Mouse (Mus musculus): ENCODE data around the gene Tmem136. TPM values are rescaled to one million over a fixed set of nuclear protein-coding genes. Genes with fewer than 3 reads are reported as not detected.

Tmem136 gene
- total and polyA plus RNA-seq, 3 experiments: 0.62 to 2.0 TPM; not detected in 1

GRCm38 (mm10) chr9:43133525-43133924 lies 17.2 kb upstream of the Tmem136 start:
- H3K4me3 ChIP-seq (ENCODE audit: control insufficient read depth in 1 of 2, insufficient read depth in 1 of 2, low read depth in 2 of 2, low read length in 2 of 2): no peak overlapping the region
- H3K79me2 ChIP-seq (ENCODE audit: control insufficient read depth, insufficient read depth, low read length, poor library complexity): no peaks in the 10 kb centered on the region
- H3K27ac ChIP-seq (ENCODE audit: control insufficient read depth, low read depth, low read length): no peak overlapping the region
- H3K36me3 ChIP-seq (ENCODE audit: control insufficient read depth in 1 of 2, insufficient read depth in 2 of 2, low read length in 2 of 2): peaks cover 0 to 4% of the 10 kb centered on the region in 2 experiments; a peak in 2 of 4 replicates
- TF ChIP-seq E2F4 (IDR thresholded peaks at IDR 0.05; ENCODE audit: borderline replicate concordance, low read depth, low read length) (no peak), CHD2 (IDR thresholded peaks at IDR 0.05; ENCODE audit: low read length) (no peak), USF2 (IDR thresholded peaks at IDR 0.05; ENCODE audit: borderline replicate concordance in 1 of 2, insufficient read depth in 1 of 2, low read depth in 1 of 2, low read length in 2 of 2) (no peak), ZNF384 (IDR thresholded peaks at IDR 0.05; ENCODE audit: low read depth, low read length) (no peak)
- H3K27me3 ChIP-seq (ENCODE audit: control insufficient read depth in 1 of 2, insufficient read depth in 2 of 2, low read length in 2 of 2): peaks cover 3 to 5% of the 10 kb centered on the region in 2 experiments; a peak in 3 of 4 replicates
- no peaks in the 10 kb centered on the region for H3K9me3 ChIP-seq (replicated peaks; ENCODE audit: insufficient read depth, low read length)
- H3K4me1 ChIP-seq (ENCODE audit: control insufficient read depth in 1 of 2, insufficient read depth in 2 of 2, low read length in 2 of 2): peaks cover 0 to 7% of the 10 kb centered on the region in 2 experiments; a peak in 1 of 4 replicates
- no peak for DNase-seq (ENCODE audit: low read depth, low spot score)
- no peak overlapping the region for H3K9ac ChIP-seq (ENCODE audit: control insufficient read depth, low read depth, low read length, poor library complexity, severe bottlenecking)

- peaks cover 0 to 4% of the 10 kb centered on the region in 2 experiments; a peak in 2 of 4 replicates for H3K36me3 ChIP-seq (ENCODE audit: control insufficient read depth in 1 of 2, insufficient read depth in 2 of 2, low read length in 2 of 2)
- H3K27ac ChIP-seq (ENCODE audit: control insufficient read depth, low read depth, low read length): no peak overlapping the region
- no peak for DNase-seq (ENCODE audit: low read depth, low spot score)
- TF ChIP-seq ZKSCAN1 (IDR thresholded peaks at IDR 0.05; ENCODE audit: low read depth, low read length) (no peak), E2F4 (IDR thresholded peaks at IDR 0.05; ENCODE audit: borderline replicate concordance, low read depth, low read length) (no peak), ZMIZ1 (IDR thresholded peaks at IDR 0.05; ENCODE audit: low read depth, low read length) (no peak), USF2 (IDR thresholded peaks at IDR 0.05; ENCODE audit: borderline replicate concordance in 1 of 2, insufficient read depth in 1 of 2, low read depth in 1 of 2, low read length in 2 of 2) (no peak), MYB (IDR thresholded peaks at IDR 0.05; ENCODE audit: low read depth, low read length) (no peak), CHD1 (IDR thresholded peaks at IDR 0.05; ENCODE audit: low read depth, low read length) (no peak), POLR2AphosphoS2 (IDR thresholded peaks at IDR 0.05; ENCODE audit: low read length) (no peak), ETS1 (IDR thresholded peaks at IDR 0.05; ENCODE audit: low read depth, low read length) (no peak), CHD2 (IDR thresholded peaks at IDR 0.05; ENCODE audit: low read length) (no peak), RCOR1 (IDR thresholded peaks at IDR 0.05; ENCODE audit: low read depth, low read length) (no peak), MAFK (IDR thresholded peaks at IDR 0.05; ENCODE audit: borderline replicate concordance, low read depth, low read length) (no peak)
- peaks cover 0 to 7% of the 10 kb centered on the region in 2 experiments; a peak in 1 of 4 replicates for H3K4me1 ChIP-seq (ENCODE audit: control insufficient read depth in 1 of 2, insufficient read depth in 2 of 2, low read length in 2 of 2)
- no peaks in the 10 kb centered on the region for H3K9me3 ChIP-seq (replicated peaks; ENCODE audit: insufficient read depth, low read length)
- peaks cover 3 to 5% of the 10 kb centered on the region in 2 experiments; a peak in 3 of 4 replicates for H3K27me3 ChIP-seq (ENCODE audit: control insufficient read depth in 1 of 2, insufficient read depth in 2 of 2, low read length in 2 of 2)
- no peaks in the 10 kb centered on the region for H3K79me2 ChIP-seq (ENCODE audit: control insufficient read depth, insufficient read depth, low read length, poor library complexity)
- no peak overlapping the region for H3K9ac ChIP-seq (ENCODE audit: control insufficient read depth, low read depth, low read length, poor library complexity, severe bottlenecking)
- no peak overlapping the region for H3K4me3 ChIP-seq (ENCODE audit: control insufficient read depth in 1 of 2, insufficient read depth in 1 of 2, low read depth in 2 of 2, low read length in 2 of 2)
These were observed 16.0 kb upstream of the Tmem136 start for GRCm38 (mm10) chr9:43132380-43132779.

- Histone ChIP-seq H3K79me2 (ENCODE audit: control insufficient read depth, insufficient read depth, low read length, poor library complexity) (no peaks in the 10 kb centered on the region), H3K9me3 (replicated peaks; ENCODE audit: insufficient read depth, low read length) (no peaks in the 10 kb centered on the region), H3K9ac (ENCODE audit: control insufficient read depth, low read depth, low read length, poor library complexity, severe bottlenecking) (no peak overlapping the region), H3K27me3 (ENCODE audit: control insufficient read depth in 1 of 2, insufficient read depth in 2 of 2, low read length in 2 of 2) (peaks cover 3 to 5% of the 10 kb centered on the region in 2 experiments; a peak in 3 of 4 replicates), H3K4me1 (ENCODE audit: control insufficient read depth in 1 of 2, insufficient read depth in 2 of 2, low read length in 2 of 2) (peaks cover 0 to 7% of the 10 kb centered on the region in 2 experiments; a peak in 1 of 4 replicates), H3K27ac (ENCODE audit: control insufficient read depth, low read depth, low read length) (no peak overlapping the region), H3K4me3 (ENCODE audit: control insufficient read depth in 1 of 2, insufficient read depth in 1 of 2, low read depth in 2 of 2, low read length in 2 of 2) (no peak overlapping the region), H3K36me3 (ENCODE audit: control insufficient read depth in 1 of 2, insufficient read depth in 2 of 2, low read length in 2 of 2) (peaks cover 0 to 4% of the 10 kb centered on the region in 2 experiments; a peak in 2 of 4 replicates)
- TF ChIP-seq ELF1 (IDR thresholded peaks at IDR 0.05; ENCODE audit: low read depth, low read length): no peak
- TF ChIP-seq NRF1 (IDR thresholded peaks at IDR 0.05; ENCODE audit: insufficient read depth, low read depth, low read length, poor library complexity, severe bottlenecking): no peak
- TF ChIP-seq POLR2A (IDR thresholded peaks at IDR 0.05; ENCODE audit: control insufficient read depth in 1 of 2, insufficient read depth in 1 of 2, low read depth in 1 of 2, low read length in 2 of 2, poor library complexity in 1 of 2): no peak
- no peak for TF ChIP-seq MAX (IDR thresholded peaks at IDR 0.05; ENCODE audit: low read length)
- TF ChIP-seq KAT2A (conservative IDR thresholded peaks at IDR 0.05; ENCODE audit: low read depth, low read length): no peak
- no peak for TF ChIP-seq TAL1 (IDR thresholded peaks at IDR 0.05; ENCODE audit: low read length)
- TF ChIP-seq MYB (IDR thresholded peaks at IDR 0.05; ENCODE audit: low read depth, low read length): no peak
- TF ChIP-seq E2F4 (IDR thresholded peaks at IDR 0.05; ENCODE audit: borderline replicate concordance, low read depth, low read length): no peak
- no peak for TF ChIP-seq MAZ (IDR thresholded peaks at IDR 0.05; ENCODE audit: low read depth, low read length)
- TF ChIP-seq GABPA (IDR thresholded peaks at IDR 0.05; ENCODE audit: low read depth, low read length): no peak
- TF ChIP-seq RAD21 (IDR thresholded peaks at IDR 0.05; ENCODE audit: low read depth, low read length): no peak
- no peak for TF ChIP-seq MXI1 (IDR thresholded peaks at IDR 0.05; ENCODE audit: low read depth, low read length)
- TF ChIP-seq MAFK (IDR thresholded peaks at IDR 0.05; ENCODE audit: borderline replicate concordance, low read depth, low read length): no peak
- DNase-seq (ENCODE audit: low read depth, low spot score): no peak
These were observed 15.6 kb upstream of the Tmem136 start for GRCm38 (mm10) chr9:43131940-43132339.
